Mouse (Mus musculus) neural tube, embryonic 11.5 days (tissue): ENCODE data around the gene Snx32. TPM values are rescaled to one million over a fixed set of nuclear protein-coding genes. Genes with fewer than 3 reads are reported as not detected.

ENCODE experiments used
- ATAC-seq: fragments of 200-750 bp; cut with Nextera tagmentation; 2 replicates; pipeline ENCODE4 v1.8.0; 2017; ENCODE audit warnings: moderate number of reproducible peaks, mild to moderate bottlenecking, moderate TSS enrichment, moderate library complexity; ENCODE audit not compliant: insufficient read depth, low FRiP score, low TSS enrichment
- DNase-seq: peaks from one replicate; pipeline ENCODE4 v3.0.0-alpha.2; 2015; ENCODE audit warnings: low spot score
- H3K27ac ChIP-seq: fragments of 300-500 bp; sonication (generic); 2 replicates; pipeline ENCODE4 v1.5.1; 2014; ENCODE audit warnings: low read depth, mild to moderate bottlenecking, low read length
- H3K27me3 ChIP-seq: fragments of 300-500 bp; sonication (generic); 2 replicates; pipeline ENCODE4 v1.6.1; 2014; ENCODE audit warnings: mild to moderate bottlenecking, low read length, mixed read lengths; ENCODE audit not compliant: control insufficient read depth, insufficient read depth
- H3K36me3 ChIP-seq: fragments of 300-500 bp; sonication (generic); 2 replicates; pipeline ENCODE4 v1.6.1; 2014; ENCODE audit warnings: mild to moderate bottlenecking, low read length, moderate library complexity, mixed read lengths; ENCODE audit not compliant: control insufficient read depth, insufficient read depth
- H3K4me1 ChIP-seq: fragments of 300-500 bp; sonication (generic); 2 replicates; pipeline ENCODE4 v1.6.1; 2014; ENCODE audit warnings: low read length, mixed read lengths; ENCODE audit not compliant: control insufficient read depth, insufficient read depth
- H3K4me2 ChIP-seq: fragments of 300-500 bp; sonication (generic); 2 replicates; pipeline ENCODE4 v1.6.1; 2014; ENCODE audit warnings: low read depth, mild to moderate bottlenecking, moderate library complexity
- H3K4me3 ChIP-seq: fragments of 300-500 bp; sonication (generic); 2 replicates; pipeline ENCODE4 v1.5.1; 2014; ENCODE audit warnings: low read depth, low read length
- H3K9ac ChIP-seq: fragments of 300-500 bp; sonication (generic); 2 replicates; pipeline ENCODE4 v1.6.1; 2014; ENCODE audit warnings: mild to moderate bottlenecking, low read length
- H3K9me3 ChIP-seq: fragments of 300-500 bp; sonication (generic); 2 replicates; pipeline ENCODE4 v1.6.1; 2016; ENCODE audit warnings: low read length; ENCODE audit not compliant: control insufficient read depth
- WGBS: fragments of 180-500 bp; shearing (Covaris S2); extraction: QIAGEN DNeasy Blood & Tissue Kit; methylation state at CpG from one replicate; pipeline ENCODE4 v1.1.7; 2014; 5-methylcytosine and 5-hydroxymethylcytosine counted together
- polyA plus RNA-seq: library from polyadenylated mRNA; unstranded; fragments of >200 nt; fragmentation: Nextera tagmentation; extraction: Ambion mirVana; gene quantifications from 2 replicates; pipeline ENCODE4 v1.2.1, GENCODE M21; 2014

Snx32 gene
- polyA plus RNA-seq, 1 experiment from 2014 or later: 23.0 TPM

- peaks cover 2% of the 10 kb centered on the region for H3K36me3 ChIP-seq
- no peak for ATAC-seq
- no peak overlapping the region for H3K4me3 ChIP-seq
- no peaks in the 10 kb centered on the region for H3K9me3 ChIP-seq
- peaks cover 9% of the 10 kb centered on the region for H3K4me1 ChIP-seq
- 85% methylated on average over 10 of the region's 10 CpGs for WGBS
- no peak overlapping the region for H3K4me2 ChIP-seq
- H3K27ac ChIP-seq: no peak overlapping the region
- no peak for DNase-seq
- no peak overlapping the region for H3K9ac ChIP-seq
- H3K27me3 ChIP-seq: no peaks in the 10 kb centered on the region
Observed at GRCm38 (mm10) chr19:5477004-5477667, 33.2 kb downstream of the Snx32 start.

- ATAC-seq (peak; percentile 26; the same call in 1 of the 2 replicates), DNase-seq (no peak)
- WGBS: 23% methylated on average over 13 of the region's 13 CpGs
- Histone ChIP-seq H3K36me3 (no peaks in the 10 kb centered on the region; the same call in 1 of the 2 replicates), H3K4me2 (peak overlapping the region; percentile 97), H3K9ac (peak overlapping the region; percentile 82), H3K4me1 (peaks cover 9% of the 10 kb centered on the region), H3K4me3 (peak overlapping the region; percentile 62), H3K9me3 (no peaks in the 10 kb centered on the region), H3K27me3 (no peaks in the 10 kb centered on the region), H3K27ac (peak overlapping the region; percentile 56)
Observed at GRCm38 (mm10) chr19:5475069-5475714, 35.1 kb downstream of the Snx32 start.

- no peaks in the 10 kb centered on the region for H3K36me3 ChIP-seq
- H3K9ac ChIP-seq: peak overlapping the region; percentile 82
- H3K4me1 ChIP-seq: peaks cover 9% of the 10 kb centered on the region
- peak; percentile 82 for ATAC-seq
- no peaks in the 10 kb centered on the region for H3K27me3 ChIP-seq
- H3K27ac ChIP-seq: peak overlapping the region; percentile 56
- no peaks in the 10 kb centered on the region for H3K9me3 ChIP-seq
- peak overlapping the region; percentile 62 for H3K4me3 ChIP-seq
- peak; percentile 62 for DNase-seq
- peak overlapping the region; percentile 97 for H3K4me2 ChIP-seq
- 2% methylated on average over 33 of the region's 68 CpGs for WGBS
Observed at GRCm38 (mm10) chr19:5474281-5475068, 35.9 kb downstream of the Snx32 start.

- H3K9me3 ChIP-seq: no peaks in the 10 kb centered on the region
- peak within 1 kb of the TSS; percentile 82 for H3K9ac ChIP-seq
- H3K4me2 ChIP-seq: peak within 1 kb of the TSS; percentile 97
- peak; percentile 64; the same call in 1 of the 2 replicates for ATAC-seq
- no peaks in the 10 kb centered on the region for H3K36me3 ChIP-seq
- peak within 1 kb of the TSS; percentile 56 for H3K27ac ChIP-seq
- peak; percentile 80 for DNase-seq
- WGBS: 3% methylated on average over 22 of the region's 22 CpGs
- peak within 1 kb of the TSS; percentile 62 for H3K4me3 ChIP-seq
- no peaks in the 10 kb centered on the region for H3K27me3 ChIP-seq
- H3K4me1 ChIP-seq: peaks cover 9% of the 10 kb centered on the region
Observed at GRCm38 (mm10) chr19:5473720-5474119, 36.6 kb downstream of the Snx32 start, which contains the start of gene Efemp2. Gene Efemp2 (plus strand): TSS chr19:5473954.

- H3K4me2 ChIP-seq: no peak overlapping the region
- ATAC-seq (no peak), DNase-seq (no peak)
- H3K9ac ChIP-seq: no peak overlapping the region
- 81% methylated on average over 3 of the region's 3 CpGs for WGBS
- H3K27me3 ChIP-seq: no peaks in the 10 kb centered on the region
- H3K36me3 ChIP-seq: no peaks in the 10 kb centered on the region
- no peaks in the 10 kb centered on the region for H3K9me3 ChIP-seq
- peaks cover 9% of the 10 kb centered on the region for H3K4me1 ChIP-seq
- H3K27ac ChIP-seq: no peak overlapping the region
- H3K4me3 ChIP-seq: no peak overlapping the region
Observed at GRCm38 (mm10) chr19:5472857-5473256, 37.5 kb downstream of the Snx32 start.

GRCm38 (mm10) chr19:5471846-5472245 lies 38.5 kb downstream of the Snx32 start:
- H3K9me3 ChIP-seq: no peaks in the 10 kb centered on the region
- H3K27ac ChIP-seq: no peak overlapping the region
- no peaks in the 10 kb centered on the region for H3K27me3 ChIP-seq
- no peak overlapping the region for H3K4me2 ChIP-seq
- 38% methylated on average over 5 of the region's 5 CpGs for WGBS
- peaks cover 4% of the 10 kb centered on the region for H3K36me3 ChIP-seq
- peaks cover 9% of the 10 kb centered on the region for H3K4me1 ChIP-seq
- H3K4me3 ChIP-seq: no peak overlapping the region
- no peak for DNase-seq
- no peak for ATAC-seq
- no peak overlapping the region for H3K9ac ChIP-seq

- Histone ChIP-seq H3K36me3 (peaks cover 10% of the 10 kb centered on the region), H3K4me1 (peaks cover 2% of the 10 kb centered on the region; the same call in 1 of the 2 replicates), H3K9me3 (no peaks in the 10 kb centered on the region), H3K27me3 (no peaks in the 10 kb centered on the region), H3K27ac (no peak within 1 kb of the TSS), H3K9ac (no peak within 1 kb of the TSS), H3K4me3 (no peak within 1 kb of the TSS), H3K4me2 (no peak within 1 kb of the TSS)
- DNase-seq (no peak), ATAC-seq (no peak)
- 61% methylated on average over 5 of the region's 5 CpGs for WGBS
Observed at GRCm38 (mm10) chr19:5468374-5468773, 42.0 kb downstream of the Snx32 start, which contains the start of gene Ctsw. Gene Ctsw (minus strand): TSS chr19:5468507.

- H3K36me3 ChIP-seq: peaks cover 12% of the 10 kb centered on the region
- H3K9ac ChIP-seq: no peak overlapping the region
- no peak overlapping the region for H3K4me3 ChIP-seq
- no peak for ATAC-seq
- H3K9me3 ChIP-seq: no peaks in the 10 kb centered on the region
- no peak for DNase-seq
- no peaks in the 10 kb centered on the region for H3K27me3 ChIP-seq
- H3K4me2 ChIP-seq: no peak overlapping the region
- WGBS: 95% methylated on average over 6 of the region's 6 CpGs
- H3K4me1 ChIP-seq: peaks cover 2% of the 10 kb centered on the region; the same call in 1 of the 2 replicates
- no peak overlapping the region for H3K27ac ChIP-seq
Observed at GRCm38 (mm10) chr19:5466916-5467500, 43.3 kb downstream of the Snx32 start.
